Mouse (Mus musculus): ENCODE measurements around the gene Sec14l5. TPM values are rescaled to one million over a fixed set of nuclear protein-coding genes. Genes with fewer than 3 reads are reported as not detected.

Sec14l5 gene
- polyA plus RNA-seq, 1 experiment from 2014 or later = not detected

- 78% methylated on average over 5 of the region's 5 CpGs for WGBS
- no peak overlapping the region for H3K9ac ChIP-seq (ENCODE audit: low read depth, low read length)
Measured at GRCm38 (mm10) chr16:5168829-5169228, 21.9 kb downstream of the Sec14l5 start.

GRCm38 (mm10) chr16:5172636-5173035, 25.7 kb downstream of the Sec14l5 start:
- no peak overlapping the region for H3K4me3 ChIP-seq (ENCODE audit: low read length)
- H3K36me3 ChIP-seq (ENCODE audit: control insufficient read depth, insufficient read depth, low read length) = no peaks in the 10 kb centered on the region
- H3K9me3 ChIP-seq (ENCODE audit: control insufficient read depth, low read length) = no peaks in the 10 kb centered on the region
- H3K4me1 ChIP-seq (ENCODE audit: control insufficient read depth, insufficient read depth, low read length) = no peaks in the 10 kb centered on the region
- no peak for ATAC-seq
- H3K9ac ChIP-seq (ENCODE audit: low read depth, low read length) = no peak overlapping the region
- H3K27me3 ChIP-seq (replicated peaks; ENCODE audit: control insufficient read depth, insufficient read depth, low read length) = no peaks in the 10 kb centered on the region
- 84% methylated on average over 6 of the region's 6 CpGs for whole genome bisulfite sequencing
- H3K4me2 ChIP-seq (ENCODE audit: low read depth, low read length) = no peak overlapping the region
- no peak overlapping the region for H3K27ac ChIP-seq (ENCODE audit: low read length)

More at GRCm38 (mm10) chr16:5168829-5169228, 21.9 kb downstream of the Sec14l5 start:
- Histone ChIP-seq H3K4me2 (ENCODE audit: low read depth, low read length) (no peak overlapping the region), H3K27me3 (replicated peaks; ENCODE audit: control insufficient read depth, insufficient read depth, low read length) (no peaks in the 10 kb centered on the region), H3K4me3 (ENCODE audit: low read length) (no peak overlapping the region), H3K27ac (ENCODE audit: low read length) (no peak overlapping the region), H3K4me1 (ENCODE audit: control insufficient read depth, insufficient read depth, low read length) (no peaks in the 10 kb centered on the region), H3K36me3 (ENCODE audit: control insufficient read depth, insufficient read depth, low read length) (no peaks in the 10 kb centered on the region), H3K9me3 (ENCODE audit: control insufficient read depth, low read length) (no peaks in the 10 kb centered on the region)
- ATAC-seq = no peak

- H3K36me3 ChIP-seq (ENCODE audit: control insufficient read depth, insufficient read depth, low read length) = no peaks in the 10 kb centered on the region
- no peaks in the 10 kb centered on the region for H3K27me3 ChIP-seq (replicated peaks; ENCODE audit: control insufficient read depth, insufficient read depth, low read length)
- no peak overlapping the region for H3K27ac ChIP-seq (ENCODE audit: low read length)
- H3K4me3 ChIP-seq (ENCODE audit: low read length) = no peak overlapping the region
- H3K9ac ChIP-seq (ENCODE audit: low read depth, low read length) = no peak overlapping the region
- H3K9me3 ChIP-seq (ENCODE audit: control insufficient read depth, low read length) = no peaks in the 10 kb centered on the region
- no peak overlapping the region for H3K4me2 ChIP-seq (ENCODE audit: low read depth, low read length)
- no peaks in the 10 kb centered on the region for H3K4me1 ChIP-seq (ENCODE audit: control insufficient read depth, insufficient read depth, low read length)
- ATAC-seq = no peak
- WGBS = 86% methylated on average over 18 of the region's 18 CpGs
Measured at GRCm38 (mm10) chr16:5183310-5183975, 36.5 kb downstream of the Sec14l5 start.

GRCm38 (mm10) chr16:5184101-5184500, 37.2 kb downstream of the Sec14l5 start:
- no peak for ATAC-seq
- H3K27me3 ChIP-seq (replicated peaks; ENCODE audit: control insufficient read depth, insufficient read depth, low read length) = no peaks in the 10 kb centered on the region
- H3K4me1 ChIP-seq (ENCODE audit: control insufficient read depth, insufficient read depth, low read length) = no peaks in the 10 kb centered on the region
- no peak overlapping the region for H3K9ac ChIP-seq (ENCODE audit: low read depth, low read length)
- no peak overlapping the region for H3K4me2 ChIP-seq (ENCODE audit: low read depth, low read length)
- H3K4me3 ChIP-seq (ENCODE audit: low read length) = no peak overlapping the region
- 55% methylated on average over 8 of the region's 8 CpGs for WGBS
- H3K27ac ChIP-seq (ENCODE audit: low read length) = no peak overlapping the region
- H3K36me3 ChIP-seq (ENCODE audit: control insufficient read depth, insufficient read depth, low read length) = no peaks in the 10 kb centered on the region
- H3K9me3 ChIP-seq (ENCODE audit: control insufficient read depth, low read length) = no peaks in the 10 kb centered on the region

- no peaks in the 10 kb centered on the region for H3K36me3 ChIP-seq (ENCODE audit: control insufficient read depth, insufficient read depth, low read length)
- WGBS = 78% methylated on average over 5 of the region's 5 CpGs
- no peak overlapping the region for H3K4me2 ChIP-seq (ENCODE audit: low read depth, low read length)
- ATAC-seq = no peak
- H3K4me1 ChIP-seq (ENCODE audit: control insufficient read depth, insufficient read depth, low read length) = no peaks in the 10 kb centered on the region
- H3K27me3 ChIP-seq (replicated peaks; ENCODE audit: control insufficient read depth, insufficient read depth, low read length) = no peaks in the 10 kb centered on the region; the same call in 1 of the 2 replicates
- H3K4me3 ChIP-seq (ENCODE audit: low read length) = no peak overlapping the region
- no peak overlapping the region for H3K9ac ChIP-seq (ENCODE audit: low read depth, low read length)
- H3K27ac ChIP-seq (ENCODE audit: low read length) = no peak overlapping the region
- no peaks in the 10 kb centered on the region for H3K9me3 ChIP-seq (ENCODE audit: control insufficient read depth, low read length)
Measured at GRCm38 (mm10) chr16:5184956-5185355, 38.0 kb downstream of the Sec14l5 start.

GRCm38 (mm10) chr16:5185691-5186090, 38.8 kb downstream of the Sec14l5 start:
- no peak overlapping the region for H3K4me3 ChIP-seq (ENCODE audit: low read length)
- 57% methylated on average over 7 of the region's 7 CpGs for WGBS
- H3K4me1 ChIP-seq (ENCODE audit: control insufficient read depth, insufficient read depth, low read length) = no peaks in the 10 kb centered on the region
- no peaks in the 10 kb centered on the region; the same call in 1 of the 2 replicates for H3K27me3 ChIP-seq (replicated peaks; ENCODE audit: control insufficient read depth, insufficient read depth, low read length)
- no peak for ATAC-seq
- H3K4me2 ChIP-seq (ENCODE audit: low read depth, low read length) = no peak overlapping the region
- H3K9me3 ChIP-seq (ENCODE audit: control insufficient read depth, low read length) = no peaks in the 10 kb centered on the region
- H3K9ac ChIP-seq (ENCODE audit: low read depth, low read length) = no peak overlapping the region
- H3K27ac ChIP-seq (ENCODE audit: low read length) = no peak overlapping the region
- no peaks in the 10 kb centered on the region for H3K36me3 ChIP-seq (ENCODE audit: control insufficient read depth, insufficient read depth, low read length)

- Histone ChIP-seq H3K4me1 (ENCODE audit: control insufficient read depth, insufficient read depth, low read length) (no peaks in the 10 kb centered on the region), H3K27ac (ENCODE audit: low read length) (no peak overlapping the region), H3K36me3 (ENCODE audit: control insufficient read depth, insufficient read depth, low read length) (no peaks in the 10 kb centered on the region), H3K4me2 (ENCODE audit: low read depth, low read length) (no peak overlapping the region), H3K9me3 (ENCODE audit: control insufficient read depth, low read length) (no peaks in the 10 kb centered on the region), H3K4me3 (ENCODE audit: low read length) (no peak overlapping the region), H3K27me3 (replicated peaks; ENCODE audit: control insufficient read depth, insufficient read depth, low read length) (no peaks in the 10 kb centered on the region; the same call in 1 of the 2 replicates), H3K9ac (ENCODE audit: low read depth, low read length) (no peak overlapping the region)
- 78% methylated on average over 7 of the region's 7 CpGs for WGBS
- ATAC-seq = no peak
Measured at GRCm38 (mm10) chr16:5186234-5186633, 39.3 kb downstream of the Sec14l5 start.

- H3K27me3 ChIP-seq (replicated peaks; ENCODE audit: control insufficient read depth, insufficient read depth, low read length) = no peaks in the 10 kb centered on the region
- no peaks in the 10 kb centered on the region for H3K4me1 ChIP-seq (ENCODE audit: control insufficient read depth, insufficient read depth, low read length)
- no peak overlapping the region for H3K4me2 ChIP-seq (ENCODE audit: low read depth, low read length)
- H3K9me3 ChIP-seq (ENCODE audit: control insufficient read depth, low read length) = no peaks in the 10 kb centered on the region
- no peak overlapping the region for H3K9ac ChIP-seq (ENCODE audit: low read depth, low read length)
- H3K27ac ChIP-seq (ENCODE audit: low read length) = no peak overlapping the region
- 0 out of 2 replicates have a peak, but pooled peaks have one; percentile 31 for ATAC-seq
- WGBS = 31% methylated on average over 6 of the region's 6 CpGs
- peaks cover 4% of the 10 kb centered on the region for H3K36me3 ChIP-seq (ENCODE audit: control insufficient read depth, insufficient read depth, low read length)
- no peak overlapping the region for H3K4me3 ChIP-seq (ENCODE audit: low read length)
Measured at GRCm38 (mm10) chr16:5195080-5195479, 48.2 kb downstream of the Sec14l5 start.

- peak; percentile 4; the same call in 1 of the 2 replicates for ATAC-seq
- WGBS = 15% methylated on average over 4 of the region's 4 CpGs
- Histone ChIP-seq H3K9ac (ENCODE audit: low read depth, low read length) (peak overlapping the region; percentile 77), H3K4me3 (ENCODE audit: low read length) (peak overlapping the region; percentile 80), H3K36me3 (ENCODE audit: control insufficient read depth, insufficient read depth, low read length) (peaks cover 4% of the 10 kb centered on the region), H3K9me3 (ENCODE audit: control insufficient read depth, low read length) (no peaks in the 10 kb centered on the region), H3K4me1 (ENCODE audit: control insufficient read depth, insufficient read depth, low read length) (no peaks in the 10 kb centered on the region; the same call in 1 of the 2 replicates), H3K4me2 (ENCODE audit: low read depth, low read length) (peak overlapping the region; percentile 90), H3K27ac (ENCODE audit: low read length) (no peak overlapping the region), H3K27me3 (replicated peaks; ENCODE audit: control insufficient read depth, insufficient read depth, low read length) (no peaks in the 10 kb centered on the region)
Measured at GRCm38 (mm10) chr16:5202681-5203080, 55.8 kb downstream of the Sec14l5 start.

All from intestine, embryonic 16.5 days (tissue).